Mouse (Mus musculus): ENCODE measurements around the gene Ifi205.

Gene Ifi205

DNA sequence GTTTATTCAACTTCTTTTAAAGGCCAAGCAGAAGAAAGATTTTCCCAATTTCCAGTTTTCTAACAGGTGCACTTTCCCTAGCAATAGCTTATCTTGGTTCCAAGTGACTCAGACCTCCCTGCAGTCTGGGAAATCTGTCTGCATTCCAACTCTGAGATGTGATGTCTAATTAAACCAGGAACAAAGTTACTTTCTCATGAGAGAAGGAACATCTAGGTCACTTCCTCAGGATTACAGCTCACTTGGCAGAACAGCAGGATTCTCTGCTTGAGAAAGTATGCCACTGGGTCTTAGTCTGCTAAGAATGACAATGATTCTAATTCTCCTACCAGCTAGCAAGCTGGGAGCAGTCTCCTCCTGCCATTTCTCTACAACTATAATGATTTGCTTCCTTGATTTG, 58.5 kb downstream of the Ifi205 start:
- peak; percentile 1 for DNase-seq (ENCODE audit: low spot score)

Measured in left cerebral cortex, adult 11 months (tissue).